Mouse (Mus musculus): ENCODE measurements around the gene Ncoa5. TPM values are rescaled to one million over a fixed set of nuclear protein-coding genes. Genes with fewer than 3 reads are reported as not detected.
A peak's percentile ranks its signal among the peaks of the same experiment; 100 is the strongest.

The Ncoa5 gene
- polyA plus RNA-seq, 1 experiment, result 25.1 TPM

- Histone ChIP-seq H3K4me1 (ENCODE audit: control insufficient read depth, insufficient read depth, insufficient read length) (no peaks in the 10 kb centered on the region; the same call in 1 of the 2 replicates), H3K27ac (ENCODE audit: insufficient read depth, low read length) (no peak overlapping the region), H3K36me3 (ENCODE audit: control insufficient read depth, insufficient read depth, low read length) (no peaks in the 10 kb centered on the region; the same call in 1 of the 2 replicates), H3K27me3 (ENCODE audit: control insufficient read depth, insufficient read depth, low read length) (peaks cover 1% of the 10 kb centered on the region), H3K4me3 (ENCODE audit: extremely low read depth, insufficient read depth, insufficient read length) (no peak overlapping the region)
- DNase-seq (ENCODE audit: low read depth in 1 of 2, low spot score in 2 of 2), result peak; percentile 38 to 75
- 41% methylated on average over 2 of the region's 2 CpGs for WGBS
- TF ChIP-seq CTCF (IDR thresholded peaks at IDR 0.05; ENCODE audit: extremely low read depth, insufficient read depth, insufficient read length, insufficient replicate concordance) (peak; percentile 94; the same call in 1 of the 2 replicates), POLR2A (IDR thresholded peaks at IDR 0.05; ENCODE audit: low read depth, low read length) (no peak)
Observed at GRCm38 (mm10) chr2:165074937-165075336, 40.3 kb upstream of the Ncoa5 start.

DNA sequence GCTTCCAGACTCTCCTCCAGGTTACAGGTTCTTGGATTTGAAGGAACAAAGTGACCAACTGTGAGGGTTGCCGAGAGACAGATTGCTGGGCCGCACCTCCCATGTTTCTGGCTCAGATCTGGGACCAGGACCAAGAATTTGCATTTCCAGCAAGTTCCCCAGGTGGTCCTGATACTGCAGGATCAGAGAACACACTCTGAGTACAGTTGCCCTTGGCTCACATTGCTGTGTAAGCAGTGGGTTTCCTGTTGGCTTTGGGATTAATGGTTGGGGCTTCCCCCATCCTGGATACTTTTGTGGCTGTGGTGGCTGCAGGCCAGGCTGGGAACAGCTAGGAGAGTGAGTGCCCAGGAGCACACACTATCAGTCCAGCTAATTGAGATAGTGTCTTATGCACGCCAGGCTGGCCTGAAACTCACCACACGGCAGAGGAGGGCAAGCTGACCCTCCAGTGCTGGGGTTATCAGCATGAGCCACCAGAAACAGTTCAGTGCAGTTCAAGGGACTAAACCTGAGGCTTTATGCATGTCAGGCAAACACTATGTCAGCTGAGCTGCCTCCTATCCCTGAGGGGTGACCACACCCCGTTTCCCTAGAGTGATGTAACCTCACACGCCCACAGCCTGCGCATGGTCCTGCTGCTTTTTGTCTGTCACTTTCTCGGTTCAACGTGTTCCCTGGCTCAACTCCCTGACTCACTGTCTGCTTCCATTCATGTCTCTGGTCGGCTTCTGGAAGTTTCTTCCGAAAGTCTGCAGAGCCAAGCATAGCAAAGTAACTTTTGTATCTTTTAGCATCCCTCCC, 39.6 kb upstream of the Ncoa5 start:
- Histone ChIP-seq H3K4me3 (ENCODE audit: extremely low read depth, insufficient read depth, insufficient read length) (no peak overlapping the region), H3K4me1 (ENCODE audit: control insufficient read depth, insufficient read depth, insufficient read length) (no peaks in the 10 kb centered on the region; the same call in 1 of the 2 replicates), H3K36me3 (ENCODE audit: control insufficient read depth, insufficient read depth, low read length) (no peaks in the 10 kb centered on the region; the same call in 1 of the 2 replicates), H3K27ac (ENCODE audit: insufficient read depth, low read length) (no peak overlapping the region), H3K27me3 (ENCODE audit: control insufficient read depth, insufficient read depth, low read length) (peaks cover 1% of the 10 kb centered on the region)
- no peak for DNase-seq (ENCODE audit: low read depth in 1 of 2, low spot score in 2 of 2)
- 43% methylated on average over 11 of the region's 11 CpGs for WGBS
- no peak for TF ChIP-seq POLR2A (IDR thresholded peaks at IDR 0.05; ENCODE audit: low read depth, low read length)
- TF ChIP-seq CTCF (IDR thresholded peaks at IDR 0.05; ENCODE audit: extremely low read depth, insufficient read depth, insufficient read length, insufficient replicate concordance), result no peak

DNA sequence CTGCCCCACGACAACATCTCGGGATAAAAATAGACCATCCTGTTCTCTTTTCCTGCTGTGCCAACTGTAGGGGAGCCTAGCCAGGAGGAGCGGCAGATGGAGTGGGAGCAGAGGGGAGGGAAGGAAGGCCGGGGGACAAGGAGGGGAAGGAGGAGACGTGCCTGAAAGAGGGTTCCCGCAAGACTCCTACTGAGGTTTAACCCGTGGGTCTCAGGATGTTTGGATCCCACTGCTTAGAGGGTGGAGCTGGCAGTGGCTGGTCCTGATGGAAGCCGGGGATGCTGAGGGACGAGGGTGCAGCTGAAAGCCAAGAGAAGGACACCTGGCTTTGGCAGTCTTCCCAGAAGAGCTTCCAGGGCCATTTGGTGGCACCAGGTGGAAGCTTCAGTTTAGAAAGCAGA, 38.7 kb upstream of the Ncoa5 start:
- TF ChIP-seq POLR2A (IDR thresholded peaks at IDR 0.05; ENCODE audit: low read depth, low read length) (no peak), CTCF (IDR thresholded peaks at IDR 0.05; ENCODE audit: extremely low read depth, insufficient read depth, insufficient read length, insufficient replicate concordance) (no peak)
- Histone ChIP-seq H3K27ac (ENCODE audit: insufficient read depth, low read length) (no peak overlapping the region), H3K4me1 (ENCODE audit: control insufficient read depth, insufficient read depth, insufficient read length) (no peaks in the 10 kb centered on the region; the same call in 1 of the 2 replicates), H3K36me3 (ENCODE audit: control insufficient read depth, insufficient read depth, low read length) (no peaks in the 10 kb centered on the region; the same call in 1 of the 2 replicates), H3K4me3 (ENCODE audit: extremely low read depth, insufficient read depth, insufficient read length) (no peak overlapping the region), H3K27me3 (ENCODE audit: control insufficient read depth, insufficient read depth, low read length) (peaks cover 1% of the 10 kb centered on the region; the same call in 1 of the 2 replicates)
- DNase-seq (ENCODE audit: low read depth in 1 of 2, low spot score in 2 of 2), result no peak
- 19% methylated on average over 9 of the region's 9 CpGs for WGBS

DNA sequence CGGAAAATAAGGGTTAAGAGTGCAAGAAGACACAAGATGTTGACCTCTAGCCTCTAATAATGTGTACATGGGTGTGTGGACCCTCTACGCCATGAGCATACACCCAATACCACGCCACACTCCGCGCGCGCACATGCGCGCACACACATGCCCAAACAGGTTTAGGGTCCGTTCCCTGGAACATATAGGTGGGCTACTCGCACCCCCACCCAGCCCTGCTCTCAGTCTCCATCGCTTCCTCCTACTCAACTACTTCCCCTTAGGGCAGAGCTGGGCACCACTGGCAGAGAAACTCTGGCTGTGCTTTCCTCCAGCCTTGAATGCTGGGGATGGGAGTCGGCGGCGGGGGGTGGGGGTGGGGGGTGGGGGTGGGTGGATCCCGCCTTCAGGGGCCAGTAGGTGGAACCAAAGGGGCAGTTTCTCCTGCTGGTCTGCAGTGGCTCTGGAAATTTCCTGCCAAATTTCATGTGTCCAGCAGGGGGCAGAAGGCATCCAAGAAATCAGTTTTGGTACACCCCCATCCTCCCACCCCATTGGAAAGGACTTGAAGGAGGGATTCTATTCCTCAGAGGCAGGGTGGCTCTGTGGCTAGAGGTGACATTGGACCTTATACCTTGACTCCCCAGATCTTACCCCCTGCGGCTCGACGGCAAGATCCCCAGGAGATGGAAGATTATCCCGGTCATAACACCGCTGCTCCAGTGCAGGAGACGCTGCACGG, 35.6 kb upstream of the Ncoa5 start:
- peaks cover 8% of the 10 kb centered on the region for H3K36me3 ChIP-seq (ENCODE audit: control insufficient read depth, insufficient read depth, low read length)
- H3K4me3 ChIP-seq (ENCODE audit: extremely low read depth, insufficient read depth, insufficient read length), result no peak overlapping the region
- no peak overlapping the region for H3K27ac ChIP-seq (ENCODE audit: insufficient read depth, low read length)
- H3K4me1 ChIP-seq (ENCODE audit: control insufficient read depth, insufficient read depth, insufficient read length), result no peaks in the 10 kb centered on the region; the same call in 1 of the 2 replicates
- 33% methylated on average over 23 of the region's 23 CpGs for WGBS
- peak; percentile 19 to 33 for DNase-seq (ENCODE audit: low read depth in 1 of 2, low spot score in 2 of 2)
- H3K27me3 ChIP-seq (ENCODE audit: control insufficient read depth, insufficient read depth, low read length), result no peaks in the 10 kb centered on the region
- TF ChIP-seq POLR2A (IDR thresholded peaks at IDR 0.05; ENCODE audit: low read depth, low read length) (no peak), CTCF (IDR thresholded peaks at IDR 0.05; ENCODE audit: extremely low read depth, insufficient read depth, insufficient read length, insufficient replicate concordance) (no peak)

- no peak for DNase-seq (ENCODE audit: low read depth in 1 of 2, low spot score in 2 of 2)
- H3K36me3 ChIP-seq (ENCODE audit: control insufficient read depth, insufficient read depth, low read length), result peaks cover 11% of the 10 kb centered on the region
- no peak overlapping the region for H3K27ac ChIP-seq (ENCODE audit: insufficient read depth, low read length)
- TF ChIP-seq POLR2A (IDR thresholded peaks at IDR 0.05; ENCODE audit: low read depth, low read length), result no peak
- no peak for TF ChIP-seq CTCF (IDR thresholded peaks at IDR 0.05; ENCODE audit: extremely low read depth, insufficient read depth, insufficient read length, insufficient replicate concordance)
- no peaks in the 10 kb centered on the region; the same call in 1 of the 2 replicates for H3K4me1 ChIP-seq (ENCODE audit: control insufficient read depth, insufficient read depth, insufficient read length)
- WGBS, result 80% methylated on average over 2 of the region's 2 CpGs
- H3K4me3 ChIP-seq (ENCODE audit: extremely low read depth, insufficient read depth, insufficient read length), result no peak overlapping the region
- no peaks in the 10 kb centered on the region for H3K27me3 ChIP-seq (ENCODE audit: control insufficient read depth, insufficient read depth, low read length)
Observed at GRCm38 (mm10) chr2:165068806-165069205, 34.1 kb upstream of the Ncoa5 start.

GRCm38 (mm10) chr2:165064489-165064888, 29.8 kb upstream of the Ncoa5 start:
- Histone ChIP-seq H3K36me3 (ENCODE audit: control insufficient read depth, insufficient read depth, low read length) (peaks cover 20% of the 10 kb centered on the region), H3K27ac (ENCODE audit: insufficient read depth, low read length) (no peak overlapping the region), H3K4me1 (ENCODE audit: control insufficient read depth, insufficient read depth, insufficient read length) (peaks cover 12% of the 10 kb centered on the region; the same call in 1 of the 2 replicates), H3K27me3 (ENCODE audit: control insufficient read depth, insufficient read depth, low read length) (no peaks in the 10 kb centered on the region), H3K4me3 (ENCODE audit: extremely low read depth, insufficient read depth, insufficient read length) (no peak overlapping the region)
- TF ChIP-seq POLR2A (IDR thresholded peaks at IDR 0.05; ENCODE audit: low read depth, low read length) (no peak), CTCF (IDR thresholded peaks at IDR 0.05; ENCODE audit: extremely low read depth, insufficient read depth, insufficient read length, insufficient replicate concordance) (no peak)
- WGBS, result 78% methylated on average over 7 of the region's 7 CpGs
- no peak for DNase-seq (ENCODE audit: low read depth in 1 of 2, low spot score in 2 of 2)
